Mouse (Mus musculus) spleen, adult 18-20 months (tissue): ENCODE data around the gene Cers4.
A peak's percentile ranks its signal among the peaks of the same experiment; 100 is the strongest.

Experiments used
- DNase-seq, 2 experiments: peaks; one replicate each; pipeline ENCODE4 v3.0.0; 2022; ENCODE audit warnings: mixed read lengths in 2 of 2

The Cers4 gene

GRCm38 (mm10) chr8:4492851-4493685, at the start of gene Cers4:
Gene Cers4, plus strand, starts transcription at chr8:4493026.
- peak; percentile 87 to 89 for DNase-seq

GRCm38 (mm10) chr8:4458165-4458564, 34.7 kb upstream of the Cers4 start:
- no peak for DNase-seq

DNA sequence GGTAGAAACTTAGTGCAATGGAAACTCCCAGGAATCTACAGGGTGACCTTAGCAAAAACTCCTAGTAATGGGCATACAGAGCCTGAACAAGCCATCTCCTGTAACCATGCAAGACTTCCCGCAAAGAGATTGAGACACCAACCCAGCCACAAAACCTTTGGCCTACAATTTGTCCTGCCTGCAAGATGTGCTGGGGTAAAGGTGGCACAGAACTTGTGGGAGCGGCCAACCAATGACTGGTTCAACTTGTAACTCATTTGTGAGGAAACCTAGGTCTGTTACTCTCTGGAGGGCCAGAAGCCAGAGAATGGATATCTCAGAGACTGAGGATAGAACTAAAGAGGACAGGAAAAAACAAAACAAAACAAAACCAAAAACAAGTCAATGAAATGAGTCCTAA, 29.8 kb upstream of the Cers4 start:
- DNase-seq, result no peak

DNA sequence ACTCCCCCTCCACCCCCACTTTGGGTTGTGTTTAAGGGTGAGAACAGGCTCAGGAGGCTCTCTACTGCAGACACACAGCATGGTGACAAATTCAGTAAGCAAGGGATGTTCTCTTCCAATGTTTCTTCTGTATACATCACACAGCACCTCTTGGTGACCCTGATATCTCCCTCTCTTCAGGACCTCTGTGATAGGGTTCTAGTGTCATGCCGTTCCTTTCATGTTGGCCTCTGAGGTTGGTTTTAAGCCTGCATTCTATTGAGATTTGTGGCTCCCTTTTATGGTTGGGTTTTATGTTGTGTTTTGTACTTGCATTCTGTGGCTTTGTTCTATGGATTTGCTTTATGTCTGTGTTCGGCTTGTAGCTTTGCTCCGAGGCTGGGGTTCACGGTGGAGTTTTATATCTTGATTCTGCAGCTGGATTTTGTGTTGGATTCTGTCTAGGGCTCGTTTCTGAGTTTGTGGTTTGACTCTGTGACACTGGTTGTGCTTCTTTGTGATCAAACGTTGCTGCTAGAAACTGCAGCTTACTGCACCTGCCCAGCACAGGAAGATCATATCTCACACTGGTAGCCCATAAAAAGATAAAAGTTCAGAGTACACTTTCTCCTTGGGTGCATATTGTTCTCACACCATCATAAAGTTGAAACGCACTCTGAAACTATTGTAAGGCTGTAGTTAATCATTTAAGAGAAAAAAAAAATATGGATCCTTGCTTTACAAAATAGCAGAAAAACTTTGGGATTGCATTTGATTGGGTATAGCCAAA, 18.2 kb upstream of the Cers4 start:
- no peak for DNase-seq

DNA sequence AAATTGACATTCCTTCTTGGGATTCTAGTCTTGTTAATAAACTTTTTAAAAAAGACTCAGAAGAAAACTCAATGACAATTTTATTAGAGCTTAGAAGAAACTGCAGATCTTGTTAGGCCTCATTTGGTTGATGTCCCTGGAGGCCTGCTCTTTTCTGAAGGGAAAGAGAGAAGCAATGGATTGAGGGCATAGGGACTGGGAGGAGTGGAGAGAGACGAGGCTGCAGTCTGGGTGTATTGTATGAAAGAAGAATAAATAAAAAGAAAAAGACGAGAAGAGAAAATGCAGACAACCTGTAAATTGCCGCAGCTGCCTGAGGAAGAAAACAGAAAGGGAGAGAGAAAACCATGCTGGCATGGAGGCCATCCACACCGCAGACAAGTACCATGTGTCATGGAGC, 11.7 kb upstream of the Cers4 start:
- no peak for DNase-seq

- DNase-seq, result no peak
These were observed 11.2 kb upstream of the Cers4 start for GRCm38 (mm10) chr8:4481586-4481985.

DNA sequence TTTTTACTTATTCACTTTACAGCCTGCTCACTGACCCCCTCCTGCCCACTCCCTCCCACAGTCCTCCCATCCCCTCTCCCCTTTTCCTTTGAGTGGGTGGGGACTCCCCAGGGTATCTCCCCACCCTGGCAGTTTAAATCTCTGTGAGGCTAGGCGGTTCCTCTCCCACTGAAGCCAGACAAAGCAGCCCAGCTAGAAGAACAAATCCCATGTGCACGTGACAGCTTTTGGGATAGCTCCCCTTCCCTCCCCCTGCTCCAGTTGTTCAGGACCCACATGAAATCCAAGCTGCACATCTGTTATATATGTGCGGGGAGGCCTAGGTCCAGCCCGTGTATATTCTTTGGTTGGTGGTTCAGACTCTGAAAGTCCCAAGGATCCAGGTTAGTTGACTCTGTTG, 10.3 kb upstream of the Cers4 start:
- no peak for DNase-seq

- DNase-seq, result no peak
These were observed 9.5 kb upstream of the Cers4 start for GRCm38 (mm10) chr8:4483330-4483729.

GRCm38 (mm10) chr8:4493686-4494440, 1.0 kb downstream of the Cers4 start:
- DNase-seq, result peak in 1 of 2 experiments; percentile 31

DNA sequence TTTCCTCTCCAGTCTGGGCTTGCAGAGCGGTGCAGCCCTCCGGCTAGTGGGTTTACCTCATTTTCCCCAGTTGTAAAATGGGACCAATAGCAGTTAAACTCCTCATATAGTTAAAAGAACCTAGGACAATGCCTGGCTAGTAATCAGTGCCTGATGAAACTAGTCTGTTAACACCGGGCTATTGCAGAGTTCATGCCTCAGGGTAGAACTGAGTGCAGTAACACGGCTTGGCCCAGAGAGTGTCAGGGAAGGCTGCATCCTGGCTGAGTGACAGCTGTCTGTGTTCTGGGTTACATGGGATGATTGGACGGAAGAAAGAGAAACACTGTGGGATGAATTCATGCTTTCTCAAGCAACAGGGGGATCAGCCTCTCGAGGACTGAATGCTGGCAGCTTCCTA, 3.1 kb downstream of the Cers4 start:
- no peak for DNase-seq

- no peak for DNase-seq
These were observed 4.8 kb downstream of the Cers4 start for GRCm38 (mm10) chr8:4497610-4498009.

DNA sequence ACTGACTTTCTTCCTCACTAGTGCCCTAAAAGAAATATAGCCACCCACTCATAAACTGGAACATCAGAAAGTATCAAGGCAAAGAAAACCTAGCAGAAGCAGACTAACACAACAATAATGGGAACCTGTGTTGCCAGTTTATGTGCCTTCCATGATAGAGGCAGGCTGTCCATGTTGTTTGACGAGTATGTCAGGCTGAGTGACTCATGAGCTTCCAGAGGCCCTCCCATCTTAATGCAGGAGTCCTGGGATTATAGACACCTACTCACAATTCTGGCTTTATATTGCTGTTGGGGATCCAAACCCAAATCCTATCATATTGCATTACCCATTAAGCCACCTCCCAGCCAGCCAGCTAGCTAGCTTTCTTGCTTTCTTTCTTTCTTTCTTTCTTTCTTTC, 12.5 kb downstream of the Cers4 start:
- DNase-seq, result no peak

DNA sequence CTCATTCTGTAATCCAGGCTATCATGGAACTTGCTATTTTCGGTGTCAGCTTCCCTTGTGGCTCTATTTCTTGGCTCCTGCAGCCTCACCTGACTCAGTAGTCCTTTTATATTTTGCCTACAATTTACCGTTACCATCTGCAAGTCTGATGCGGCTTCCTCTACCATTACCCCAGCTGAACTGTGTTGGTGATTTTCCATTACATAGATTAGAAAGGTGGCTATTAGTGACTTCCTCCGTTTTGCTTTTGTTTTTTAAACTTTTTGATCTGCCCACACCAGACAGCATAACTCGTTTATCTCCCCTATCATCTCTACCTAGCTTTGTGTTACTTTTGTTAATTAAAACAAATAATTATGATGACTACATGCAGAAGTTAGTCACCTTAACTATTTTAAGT, 14.7 kb downstream of the Cers4 start:
- DNase-seq, result no peak

DNA sequence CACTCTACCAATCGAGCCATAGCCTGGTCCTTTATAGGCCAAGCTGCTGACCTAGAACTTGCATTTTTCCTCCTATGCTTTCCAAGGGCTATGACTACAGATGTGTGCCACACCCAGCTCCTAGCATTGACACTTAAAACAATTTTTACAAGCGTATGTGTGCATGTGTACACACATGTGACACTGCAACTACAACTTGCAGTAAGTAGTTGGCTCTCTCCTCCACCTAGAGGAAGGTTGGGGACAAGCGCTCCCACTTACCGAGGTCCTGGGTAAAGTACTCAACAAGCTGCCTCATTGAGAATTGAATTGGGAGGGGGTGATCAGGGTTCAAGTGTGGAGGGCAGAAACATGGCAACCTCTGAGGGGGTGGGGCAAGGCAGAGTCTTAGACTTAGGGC, 18.0 kb downstream of the Cers4 start:
- DNase-seq, result no peak

- DNase-seq, result no peak
These were observed 18.7 kb downstream of the Cers4 start for GRCm38 (mm10) chr8:4511429-4512115.

GRCm38 (mm10) chr8:4512116-4512495, 19.3 kb downstream of the Cers4 start:
- DNase-seq, result no peak

DNA sequence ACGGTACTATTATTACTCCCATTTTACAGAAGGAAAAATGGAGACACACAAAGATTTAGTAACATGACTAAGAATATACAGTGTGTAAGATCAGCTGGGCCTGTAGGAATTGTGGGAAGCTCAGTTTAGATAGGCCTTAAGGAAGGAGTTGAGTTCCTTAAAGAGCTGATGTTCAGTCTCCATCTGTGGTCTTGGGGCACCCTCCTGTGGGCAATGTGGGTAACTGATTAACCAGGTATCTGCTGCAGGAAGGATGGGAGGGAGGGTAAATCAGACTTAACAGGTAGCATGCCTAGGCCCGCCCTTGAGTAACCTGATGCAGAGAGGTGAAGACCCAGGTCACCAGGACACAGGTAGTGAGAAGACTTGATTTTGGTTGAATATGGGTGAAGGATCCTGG, 23.3 kb downstream of the Cers4 start:
- DNase-seq, result peak; percentile 33 to 54

DNA sequence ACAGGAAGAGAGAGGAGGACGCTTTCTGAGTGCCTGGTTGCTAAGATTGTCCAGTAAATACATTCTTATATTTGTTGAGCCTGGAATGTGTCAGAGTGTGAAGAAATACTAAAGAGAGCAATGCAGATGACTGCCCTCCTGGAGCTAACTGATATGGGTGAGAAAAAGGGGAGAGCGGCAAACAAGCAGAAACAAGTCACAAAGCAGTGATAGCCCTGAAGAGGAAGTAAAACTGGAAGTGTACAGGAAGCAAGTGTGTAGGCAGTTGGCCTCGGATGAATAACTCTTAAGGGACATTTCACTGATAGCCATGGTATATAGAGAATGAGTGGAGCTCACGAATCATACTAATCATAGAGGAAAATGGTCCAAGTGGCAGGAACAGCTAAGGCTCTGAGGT, 28.6 kb downstream of the Cers4 start:
- no peak for DNase-seq

DNA sequence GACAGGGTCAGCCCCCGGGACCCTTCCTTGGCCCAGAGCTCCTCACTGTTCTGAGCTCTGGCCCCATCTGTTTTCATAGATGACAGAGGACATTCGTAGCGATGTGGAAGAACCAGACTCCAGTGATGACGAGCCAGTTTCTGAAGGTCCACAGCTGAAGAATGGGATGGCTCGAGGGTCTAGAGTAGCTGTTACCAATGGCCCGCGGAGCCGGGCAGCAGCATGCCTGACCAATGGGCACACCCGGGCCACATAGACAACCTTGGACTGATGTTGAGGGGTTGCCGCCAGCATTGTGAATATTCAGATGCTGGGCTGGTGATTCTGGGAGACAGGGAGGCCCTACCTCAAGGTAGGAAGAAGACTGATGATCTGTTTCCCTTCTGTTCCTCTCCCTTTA, 30.7 kb downstream of the Cers4 start:
- no peak for DNase-seq
